Mouse (Mus musculus): ENCODE data around the gene Ms4a4b.
"Not testable (repeated sequence)": the region's sequence is repeated elsewhere in the genome, so short reads cannot be mapped to it uniquely, and the experiment has no call there.

Gene Ms4a4b

DNA sequence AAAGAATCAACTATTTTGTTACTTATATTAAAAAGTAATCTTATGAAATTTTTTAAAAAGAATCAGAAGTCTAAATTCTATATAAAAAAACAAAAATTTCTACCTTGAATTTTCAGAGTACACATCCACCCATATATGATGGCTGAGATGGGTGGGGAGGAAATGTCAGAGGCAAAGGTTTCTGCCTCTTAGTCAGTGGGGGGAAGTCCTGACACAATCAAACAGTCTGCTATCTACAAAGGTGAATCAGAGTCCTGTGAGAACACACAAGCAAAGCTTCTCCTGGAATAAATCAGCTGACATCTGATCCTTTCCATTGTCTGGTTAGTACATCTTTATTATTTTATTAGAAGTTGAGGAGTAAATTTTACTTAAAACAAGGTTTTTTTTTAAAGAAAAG lies at the start of gene Ms4a4b:
Ms4a4b (plus strand) TSS at position 216 of the 400 bp plus-strand sequence.
- no peaks in the 10 kb centered on the region for H3K27me3 ChIP-seq (ENCODE audit: control insufficient read depth, insufficient read depth, low read length, poor library complexity, severe bottlenecking)
- no peak for DNase-seq (ENCODE audit: low read depth, low spot score)
- no peaks in the 10 kb centered on the region for H3K36me3 ChIP-seq (ENCODE audit: control insufficient read depth, insufficient read depth, low read length, poor library complexity, severe bottlenecking)

DNA sequence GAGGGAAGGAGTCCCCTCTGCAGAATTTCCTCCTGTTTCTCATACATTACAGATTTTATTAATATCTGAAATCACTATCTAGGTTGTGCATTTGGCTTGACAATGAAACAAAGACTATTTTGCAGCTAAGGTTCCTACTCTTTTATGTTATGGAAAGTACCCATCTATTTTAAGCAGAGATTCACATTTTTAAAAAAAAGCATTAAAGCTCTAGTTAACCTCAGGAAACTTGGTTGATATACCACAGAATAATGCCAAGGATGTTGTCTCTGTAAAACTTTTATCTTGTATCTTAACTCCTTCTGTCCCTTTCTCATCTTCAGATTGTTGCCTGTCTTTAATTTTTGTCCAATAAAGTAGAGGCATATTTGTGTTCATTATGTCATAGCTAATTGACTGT lies 47.6 kb upstream of the Ms4a4b start:
- no peak for DNase-seq (ENCODE audit: low read depth, low spot score)
- H3K36me3 ChIP-seq (ENCODE audit: control insufficient read depth, insufficient read depth, low read length, poor library complexity, severe bottlenecking) = no peaks in the 10 kb centered on the region
- H3K27me3 ChIP-seq (ENCODE audit: control insufficient read depth, insufficient read depth, low read length, poor library complexity, severe bottlenecking) = no peaks in the 10 kb centered on the region

DNA sequence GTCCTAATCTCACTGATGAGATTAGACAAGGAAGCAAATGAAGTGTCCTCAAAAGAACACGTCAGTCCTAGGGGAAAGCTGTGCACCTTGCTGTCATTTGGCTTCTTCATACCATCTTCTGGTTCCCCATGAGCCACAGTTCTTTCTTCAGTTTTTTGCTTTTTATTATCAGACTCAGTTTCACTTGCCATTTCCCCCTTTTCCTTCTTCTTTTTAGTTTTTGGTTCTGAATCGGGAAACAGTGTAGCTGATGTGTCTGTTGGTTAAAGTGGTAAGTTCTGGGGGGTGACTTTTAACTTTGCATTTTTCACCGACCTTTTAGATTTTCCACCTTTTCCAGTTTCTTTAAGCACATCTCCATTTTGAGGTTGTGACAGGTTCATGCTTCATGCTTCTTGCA lies 38.8 kb upstream of the Ms4a4b start, which contains the start of gene Ms4a4c:
Ms4a4c (plus strand) TSS at position 244 of the 400 bp plus-strand sequence.
- Histone ChIP-seq H3K36me3 (ENCODE audit: control insufficient read depth, insufficient read depth, low read length, poor library complexity, severe bottlenecking) (no peaks in the 10 kb centered on the region), H3K27me3 (ENCODE audit: control insufficient read depth, insufficient read depth, low read length, poor library complexity, severe bottlenecking) (no peaks in the 10 kb centered on the region)
- peak; percentile 58 for DNase-seq (ENCODE audit: low read depth, low spot score)

DNA sequence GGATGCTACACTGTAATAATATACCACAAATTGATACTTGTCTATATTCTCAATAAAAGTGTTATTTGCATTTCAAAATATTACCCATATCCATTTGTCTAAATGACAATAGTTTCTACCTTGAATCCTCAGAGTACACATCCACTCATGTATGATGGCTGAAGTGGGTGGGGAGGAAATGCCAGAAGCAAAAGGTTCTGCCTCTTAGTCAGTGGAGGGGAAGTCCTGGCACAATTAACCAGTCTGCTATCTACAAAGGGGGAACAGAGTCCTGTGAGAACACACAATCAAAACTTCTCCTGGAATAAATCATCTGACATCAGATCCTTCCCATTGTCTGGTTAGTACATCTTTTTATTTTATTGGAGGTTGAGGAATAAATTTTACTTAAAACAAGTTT lies 35.9 kb upstream of the Ms4a4b start:
- H3K36me3 ChIP-seq (ENCODE audit: control insufficient read depth, insufficient read depth, low read length, poor library complexity, severe bottlenecking) = no peaks in the 10 kb centered on the region
- DNase-seq (ENCODE audit: low read depth, low spot score) = peak; percentile 76
- H3K27me3 ChIP-seq (ENCODE audit: control insufficient read depth, insufficient read depth, low read length, poor library complexity, severe bottlenecking) = no peaks in the 10 kb centered on the region

DNA sequence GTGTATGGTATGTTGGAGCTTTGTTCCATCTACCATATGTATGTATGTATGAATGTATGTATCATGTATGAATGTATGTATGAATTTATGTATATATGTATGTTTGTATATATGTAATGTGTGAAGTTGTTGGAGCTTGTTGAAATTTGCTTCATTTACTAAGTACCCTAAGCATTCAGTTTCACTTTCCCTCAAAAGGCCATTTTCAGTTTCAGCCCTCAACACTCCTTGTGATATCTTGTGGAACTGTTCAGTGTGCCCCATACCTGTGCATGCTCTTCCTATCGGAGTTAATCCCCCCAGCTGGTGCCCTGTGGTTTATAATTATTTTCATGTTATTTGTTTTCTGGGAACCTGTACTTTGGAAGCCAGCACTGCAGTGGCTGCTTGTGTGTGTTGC lies 34.8 kb upstream of the Ms4a4b start:
- Histone ChIP-seq H3K27me3 (ENCODE audit: control insufficient read depth, insufficient read depth, low read length, poor library complexity, severe bottlenecking) (no peaks in the 10 kb centered on the region), H3K36me3 (ENCODE audit: control insufficient read depth, insufficient read depth, low read length, poor library complexity, severe bottlenecking) (no peaks in the 10 kb centered on the region)
- peak; percentile 64 for DNase-seq (ENCODE audit: low read depth, low spot score)

DNA sequence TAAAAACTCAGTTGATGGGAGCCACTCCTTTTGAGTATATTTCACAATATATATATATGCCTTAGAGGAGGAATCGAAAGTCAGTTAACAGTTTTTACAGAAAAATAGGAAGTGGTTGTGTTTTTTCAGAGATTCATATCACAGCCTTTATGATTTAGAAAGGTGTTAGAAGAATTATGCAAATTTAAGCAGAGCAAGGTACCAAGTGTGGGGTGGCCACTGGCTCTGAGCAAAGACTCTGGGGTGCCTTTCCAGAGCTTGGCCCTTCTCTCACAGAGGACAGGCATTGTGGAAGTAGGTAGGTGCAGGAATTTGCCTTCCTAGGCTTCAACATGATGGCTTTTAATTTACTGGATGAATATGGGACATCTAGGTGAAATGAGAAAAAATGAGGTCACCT lies 31.7 kb upstream of the Ms4a4b start:
- DNase-seq (ENCODE audit: low read depth, low spot score) = peak; percentile 68
- Histone ChIP-seq H3K36me3 (ENCODE audit: control insufficient read depth, insufficient read depth, low read length, poor library complexity, severe bottlenecking) (peaks cover 6% of the 10 kb centered on the region; the same call in 1 of the 2 replicates), H3K27me3 (ENCODE audit: control insufficient read depth, insufficient read depth, low read length, poor library complexity, severe bottlenecking) (no peaks in the 10 kb centered on the region)

DNA sequence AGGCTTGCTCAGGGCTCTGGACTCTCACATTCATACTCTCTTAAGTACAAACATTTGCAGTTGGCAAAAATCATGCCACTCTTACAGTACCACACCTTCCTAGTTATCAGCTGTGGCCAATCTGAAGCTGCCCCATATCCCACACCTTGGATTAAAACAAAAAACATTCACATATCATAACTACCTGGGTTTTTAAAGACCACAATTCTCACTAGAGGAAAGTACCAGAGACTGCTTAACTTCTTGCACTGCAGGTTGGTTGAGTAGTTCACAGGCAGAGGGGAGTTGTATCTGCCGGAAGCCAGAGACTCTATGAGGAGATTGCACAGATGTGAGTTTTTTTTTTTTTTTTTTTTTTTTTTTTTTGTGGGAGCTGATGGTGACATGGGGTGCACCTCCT lies 29.3 kb upstream of the Ms4a4b start:
- no peaks in the 10 kb centered on the region for H3K27me3 ChIP-seq (ENCODE audit: control insufficient read depth, insufficient read depth, low read length, poor library complexity, severe bottlenecking)
- DNase-seq (ENCODE audit: low read depth, low spot score) = no peak
- H3K36me3 ChIP-seq (ENCODE audit: control insufficient read depth, insufficient read depth, low read length, poor library complexity, severe bottlenecking) = peaks cover 6% of the 10 kb centered on the region; the same call in 1 of the 2 replicates

DNA sequence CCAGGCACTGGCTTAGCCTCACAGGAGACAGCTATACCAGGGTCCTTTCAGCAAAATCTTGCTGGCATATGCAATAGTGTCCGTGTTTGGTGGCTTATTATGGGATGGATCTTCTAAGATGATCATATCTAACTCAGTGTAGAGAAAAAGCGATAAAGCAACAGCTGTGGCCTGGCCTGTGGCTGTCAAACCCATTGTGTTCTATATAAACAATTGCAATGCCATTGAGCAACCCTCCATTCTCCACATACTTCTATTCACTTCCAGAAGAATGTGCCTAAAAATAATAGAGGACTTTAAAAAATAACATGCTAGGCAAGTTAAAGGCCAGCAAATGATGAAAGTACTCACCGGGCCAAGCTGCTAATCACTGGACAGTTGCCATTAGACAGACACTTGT lies 27.8 kb upstream of the Ms4a4b start:
- DNase-seq (ENCODE audit: low read depth, low spot score) = no peak
- H3K27me3 ChIP-seq (ENCODE audit: control insufficient read depth, insufficient read depth, low read length, poor library complexity, severe bottlenecking) = no peaks in the 10 kb centered on the region
- H3K36me3 ChIP-seq (ENCODE audit: control insufficient read depth, insufficient read depth, low read length, poor library complexity, severe bottlenecking) = peaks cover 9% of the 10 kb centered on the region; the same call in 1 of the 2 replicates

DNA sequence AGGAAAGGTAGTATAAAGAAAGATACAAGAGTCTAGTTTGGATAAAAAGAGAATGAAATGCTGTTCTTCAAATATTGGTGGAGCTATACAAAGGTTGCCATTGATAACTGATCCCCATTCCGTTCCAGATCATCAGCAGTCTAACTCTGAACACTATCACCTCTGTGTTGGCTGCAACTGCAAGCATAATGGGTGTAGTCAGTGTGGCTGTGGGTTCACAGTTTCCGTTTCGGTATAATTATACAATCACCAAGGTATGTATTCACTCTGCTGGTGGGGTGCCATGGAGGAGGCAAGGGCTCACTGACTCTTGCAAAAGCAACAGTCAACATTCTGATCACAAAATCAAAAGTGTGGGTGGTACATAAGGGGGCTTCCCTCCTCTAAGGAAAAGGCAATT lies 24.5 kb upstream of the Ms4a4b start:
- peaks cover 15% of the 10 kb centered on the region; the same call in 1 of the 2 replicates for H3K36me3 ChIP-seq (ENCODE audit: control insufficient read depth, insufficient read depth, low read length, poor library complexity, severe bottlenecking)
- not testable (repeated sequence) for DNase-seq (ENCODE audit: low read depth, low spot score); H3K27me3 ChIP-seq (ENCODE audit: control insufficient read depth, insufficient read depth, low read length, poor library complexity, severe bottlenecking)

DNA sequence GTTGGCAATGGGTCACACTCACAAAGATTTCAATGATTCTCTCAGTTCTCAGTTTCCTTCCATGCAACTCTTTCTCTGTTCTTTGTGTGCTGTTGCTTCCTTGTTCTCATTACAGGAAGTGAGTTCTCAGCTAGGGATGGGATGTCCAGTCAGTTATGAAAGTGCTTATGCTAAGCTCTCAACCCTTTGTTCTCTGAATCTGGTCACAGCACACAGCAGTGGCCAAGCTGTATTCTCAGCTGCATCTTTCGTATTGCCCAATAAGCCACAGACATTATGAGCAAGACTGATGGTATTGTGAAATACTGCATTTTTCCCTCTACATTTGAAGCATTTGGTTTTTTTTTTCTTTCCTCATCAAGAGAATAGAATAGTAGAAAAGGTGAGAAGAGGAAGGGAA lies 12.1 kb upstream of the Ms4a4b start:
- not testable (repeated sequence) for H3K27me3 ChIP-seq (ENCODE audit: control insufficient read depth, insufficient read depth, low read length, poor library complexity, severe bottlenecking); DNase-seq (ENCODE audit: low read depth, low spot score); H3K36me3 ChIP-seq (ENCODE audit: control insufficient read depth, insufficient read depth, low read length, poor library complexity, severe bottlenecking)

DNA sequence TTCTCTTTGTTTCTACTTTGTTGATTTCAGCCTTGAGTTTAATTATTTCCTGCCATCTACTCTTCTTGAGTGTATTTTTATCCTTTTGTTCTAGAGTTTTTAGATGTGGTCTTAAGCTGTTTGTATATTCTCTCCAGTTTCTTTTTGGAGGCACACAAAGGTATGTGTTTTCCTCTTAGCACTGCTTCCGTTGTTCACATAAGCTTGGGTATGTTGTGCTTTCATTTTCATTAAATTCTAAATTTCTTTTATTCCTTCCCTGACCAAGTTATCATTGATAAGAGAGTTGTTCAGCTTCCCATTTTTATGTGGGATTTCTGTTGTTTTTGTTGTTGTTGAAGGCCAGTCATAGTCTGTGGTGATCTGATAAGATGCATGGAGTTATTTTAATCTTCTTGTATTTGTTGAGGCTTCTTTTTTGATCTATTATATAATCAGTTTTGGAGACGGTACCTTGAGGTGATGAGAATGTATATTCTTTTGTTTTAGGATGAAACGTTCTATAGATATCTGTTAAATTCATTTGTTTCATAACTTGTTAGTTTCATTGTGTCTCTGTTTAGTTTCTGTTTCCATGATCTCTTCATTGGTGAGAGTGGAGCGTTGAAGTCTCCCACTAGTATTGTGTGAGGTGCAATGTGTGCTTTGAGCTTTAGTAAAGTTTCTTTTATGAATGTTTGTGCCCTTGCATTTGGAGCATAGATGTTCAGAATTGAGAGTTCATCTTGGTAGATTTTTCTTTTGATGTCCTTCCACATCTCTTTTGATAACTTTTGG lies 8.1 kb upstream of the Ms4a4b start:
- DNase-seq (ENCODE audit: low read depth, low spot score) = no peak
- Histone ChIP-seq H3K27me3 (ENCODE audit: control insufficient read depth, insufficient read depth, low read length, poor library complexity, severe bottlenecking) (no peaks in the 10 kb centered on the region), H3K36me3 (ENCODE audit: control insufficient read depth, insufficient read depth, low read length, poor library complexity, severe bottlenecking) (no peaks in the 10 kb centered on the region)

DNA sequence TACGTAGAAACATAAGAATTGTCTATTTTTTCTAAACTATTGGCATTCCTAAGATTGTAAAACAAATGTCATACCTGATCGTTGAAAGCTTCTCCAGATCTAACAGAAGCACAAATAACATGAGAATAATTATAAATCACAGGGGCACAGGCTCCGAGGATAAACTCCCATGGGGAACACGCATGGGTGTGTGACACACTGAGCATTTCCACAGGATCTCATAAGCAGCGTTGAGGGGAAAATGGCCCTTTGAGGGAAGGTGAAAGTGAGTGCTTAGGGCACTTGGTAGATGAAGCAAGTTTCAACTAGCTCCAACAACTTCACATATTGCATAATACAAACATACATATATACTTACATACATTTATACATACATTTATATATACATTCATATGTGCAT lies 611 bp downstream of the Ms4a4b start:
- DNase-seq (ENCODE audit: low read depth, low spot score) = no peak
- Histone ChIP-seq H3K36me3 (ENCODE audit: control insufficient read depth, insufficient read depth, low read length, poor library complexity, severe bottlenecking) (no peaks in the 10 kb centered on the region), H3K27me3 (ENCODE audit: control insufficient read depth, insufficient read depth, low read length, poor library complexity, severe bottlenecking) (no peaks in the 10 kb centered on the region)

DNA sequence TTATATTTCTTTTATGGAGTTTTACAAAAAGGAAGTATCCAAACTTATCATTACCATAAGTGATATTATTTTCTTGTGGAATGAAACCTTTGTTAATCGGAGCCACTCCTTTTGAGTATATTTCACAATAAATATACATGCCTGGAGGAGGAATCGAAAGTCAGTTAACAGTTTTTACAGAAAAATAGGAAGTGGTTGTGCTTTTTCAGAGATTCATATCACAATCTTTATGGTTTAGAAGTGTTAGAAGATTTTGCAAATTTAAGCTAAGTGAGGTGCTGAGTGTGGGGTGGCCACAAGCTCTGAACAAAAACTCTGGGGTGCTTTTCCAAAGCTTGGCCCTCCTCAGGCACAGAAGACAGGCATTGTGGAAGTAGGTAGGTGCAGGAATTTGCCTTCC lies 3.9 kb downstream of the Ms4a4b start:
- peak; percentile 38 for DNase-seq (ENCODE audit: low read depth, low spot score)
- Histone ChIP-seq H3K27me3 (ENCODE audit: control insufficient read depth, insufficient read depth, low read length, poor library complexity, severe bottlenecking) (no peaks in the 10 kb centered on the region), H3K36me3 (ENCODE audit: control insufficient read depth, insufficient read depth, low read length, poor library complexity, severe bottlenecking) (no peaks in the 10 kb centered on the region)

DNA sequence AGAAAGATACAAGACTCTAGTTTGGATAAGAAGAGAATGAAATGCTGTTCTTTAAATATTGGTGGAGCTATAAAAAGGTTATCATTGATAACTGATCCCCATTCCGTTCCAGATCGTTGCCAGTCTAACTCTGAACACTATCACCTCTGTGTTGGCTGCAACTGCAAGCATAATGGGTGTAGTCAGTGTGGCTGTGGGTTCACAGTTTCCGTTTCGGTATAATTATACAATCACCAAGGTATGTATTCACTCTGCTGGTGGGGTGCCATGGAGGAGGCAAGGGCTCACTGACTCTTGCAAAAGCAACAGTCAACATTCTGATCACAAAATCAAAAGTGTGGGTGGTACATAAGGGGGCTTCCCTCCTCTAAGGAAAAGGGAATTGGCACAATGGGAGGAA lies 15.7 kb downstream of the Ms4a4b start:
- H3K27me3 ChIP-seq (ENCODE audit: control insufficient read depth, insufficient read depth, low read length, poor library complexity, severe bottlenecking); DNase-seq (ENCODE audit: low read depth, low spot score): not testable (repeated sequence)

DNA sequence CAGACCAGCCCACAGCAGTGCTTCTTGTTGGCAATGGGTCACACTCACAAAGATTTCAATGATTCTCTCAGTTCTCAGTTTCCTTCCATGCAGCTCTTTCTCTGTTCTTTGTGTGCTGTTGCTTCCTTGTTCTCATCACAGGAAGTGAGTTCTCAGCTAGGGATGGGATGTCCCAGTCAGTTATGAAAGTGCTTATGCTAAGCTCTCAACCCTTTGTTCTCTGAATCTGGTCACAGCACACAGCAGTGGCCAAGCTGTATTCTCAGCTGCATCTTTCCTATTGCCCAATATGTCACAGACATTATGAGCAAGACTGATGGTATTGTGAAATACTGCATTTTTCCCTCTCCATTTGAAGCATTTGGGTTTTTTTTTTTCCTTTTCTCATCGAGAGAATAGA lies 21.4 kb downstream of the Ms4a4b start:
- not testable (repeated sequence) for H3K36me3 ChIP-seq (ENCODE audit: control insufficient read depth, insufficient read depth, low read length, poor library complexity, severe bottlenecking); H3K27me3 ChIP-seq (ENCODE audit: control insufficient read depth, insufficient read depth, low read length, poor library complexity, severe bottlenecking); DNase-seq (ENCODE audit: low read depth, low spot score)

More for the DNA sequence above, 15.7 kb downstream of the Ms4a4b start:
- not testable (repeated sequence) for H3K36me3 ChIP-seq (ENCODE audit: control insufficient read depth, insufficient read depth, low read length, poor library complexity, severe bottlenecking)

DNA sequence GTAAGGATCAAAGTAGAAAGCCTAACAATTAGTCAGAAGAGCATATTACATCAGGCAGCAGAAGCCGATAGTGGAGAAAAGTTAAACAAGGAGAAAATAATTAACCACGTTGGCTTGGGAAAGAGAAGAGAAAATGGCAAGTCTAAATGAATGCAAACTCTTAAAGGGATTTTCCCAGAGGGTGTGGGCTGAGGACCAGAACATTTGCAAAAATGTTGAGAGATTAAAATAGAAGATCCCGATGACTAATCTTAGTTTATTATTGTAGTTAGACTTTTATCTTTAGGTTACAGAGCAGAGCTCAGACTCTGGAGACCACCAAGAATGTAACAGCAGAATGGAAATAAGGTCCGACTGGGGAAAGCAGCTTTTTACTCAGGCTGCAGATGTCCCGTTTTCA lies 23.1 kb downstream of the Ms4a4b start:
- Histone ChIP-seq H3K27me3 (ENCODE audit: control insufficient read depth, insufficient read depth, low read length, poor library complexity, severe bottlenecking) (no peaks in the 10 kb centered on the region), H3K36me3 (ENCODE audit: control insufficient read depth, insufficient read depth, low read length, poor library complexity, severe bottlenecking) (no peaks in the 10 kb centered on the region)
- DNase-seq (ENCODE audit: low read depth, low spot score) = no peak

Measured in splenic B cell, adult 2 months (primary cell).